Mouse (Mus musculus): ENCODE results near the gene Epop.

Epop gene

DNA sequence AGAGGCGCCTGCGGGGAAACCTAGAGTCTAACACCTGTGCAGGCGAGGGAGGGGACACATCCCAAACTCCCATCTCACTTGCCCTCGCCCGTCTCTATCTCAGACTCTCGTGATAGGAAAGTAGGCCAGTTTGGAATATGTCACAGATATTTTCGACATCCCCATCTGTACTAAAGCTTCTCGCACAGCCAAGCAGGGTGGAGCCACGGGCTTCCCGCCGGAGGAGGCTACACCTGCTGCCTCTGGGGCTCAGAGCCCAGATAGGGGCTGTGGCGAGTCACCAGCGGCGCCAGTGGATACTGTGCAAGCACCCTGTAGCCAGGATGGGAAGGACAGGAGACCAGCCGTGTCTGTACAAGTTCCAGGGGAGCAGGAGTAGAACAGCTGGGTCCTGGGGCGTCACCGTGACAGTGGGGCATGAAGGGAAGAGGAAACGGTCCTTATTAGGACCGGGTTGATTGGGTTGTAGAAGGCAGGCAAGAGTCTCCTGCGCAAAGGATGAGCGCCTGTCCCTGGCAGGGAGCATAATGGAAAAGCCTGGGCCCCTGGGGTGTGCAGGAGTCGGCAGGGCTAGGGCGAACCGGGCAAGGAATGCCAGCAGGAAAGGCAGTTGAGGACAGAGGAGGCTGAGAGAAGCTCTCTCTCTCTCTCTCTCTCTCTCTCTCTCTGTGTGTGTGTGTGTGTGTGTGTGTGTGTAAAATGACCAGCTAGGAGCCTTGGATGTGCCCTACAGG, 39.1 kb downstream of the Epop start:
- peak in 1 of 2 experiments; percentile 45 for DNase-seq (ENCODE audit: low spot score in 2 of 2)

GRCm38 (mm10) chr11:97589216-97589615, 40.3 kb downstream of the Epop start:
- peak in 1 of 2 experiments; percentile 48 for DNase-seq (ENCODE audit: low spot score in 2 of 2)

GRCm38 (mm10) chr11:97585932-97586331, 43.6 kb downstream of the Epop start:
- DNase-seq (ENCODE audit: low spot score in 2 of 2): no peak

- no peak for DNase-seq (ENCODE audit: low spot score in 2 of 2)
Measured at GRCm38 (mm10) chr11:97584476-97584875, 45.0 kb downstream of the Epop start.

GRCm38 (mm10) chr11:97579088-97579857, 50.2 kb downstream of the Epop start:
- DNase-seq (ENCODE audit: low spot score in 2 of 2): no peak

DNA sequence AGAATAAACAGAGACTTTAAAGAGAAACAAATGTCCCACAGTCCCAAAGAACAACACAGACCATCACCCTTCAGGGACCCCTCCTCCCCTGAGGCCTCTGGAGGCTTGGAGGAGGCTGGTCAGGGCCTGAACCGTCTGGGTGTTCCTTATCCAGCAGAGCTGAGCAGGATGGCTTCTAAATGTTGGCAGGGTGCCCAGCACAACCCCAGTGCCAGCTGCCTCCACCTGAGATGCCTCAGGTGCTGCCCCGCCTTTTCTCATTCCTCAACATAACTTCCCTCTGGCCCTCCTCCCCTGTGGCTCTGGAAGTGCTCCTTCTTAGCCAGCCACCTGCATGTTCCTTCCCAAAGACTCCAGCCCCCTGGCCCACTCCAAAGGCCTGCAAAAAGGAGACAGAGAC, 51.2 kb downstream of the Epop start:
- no peak for DNase-seq (ENCODE audit: low spot score in 2 of 2)

All from frontal cortex, postnatal 14 days (tissue).